Mouse (Mus musculus) heart, embryonic 16.5 days (tissue): ENCODE results near the gene Pgpep1. TPM values are rescaled to one million over a fixed set of nuclear protein-coding genes. Genes with fewer than 3 reads are reported as not detected.

Source experiments
- ATAC-seq: fragments of 200-750 bp; cut with Nextera tagmentation; replicated peaks from 2 replicates; pipeline ENCODE4 v1.8.0; 2017; ENCODE audit warnings: moderate number of reproducible peaks; ENCODE audit not compliant: insufficient read depth, low FRiP score; ENCODE audit errors: extremely low read depth
- H3K27ac ChIP-seq: fragments of 300-500 bp; sonication (generic); 2 replicates; pipeline ENCODE4 v1.5.1; 2014; ENCODE audit warnings: mild to moderate bottlenecking, low read length, control low read depth, moderate library complexity
- H3K27me3 ChIP-seq: fragments of 300-500 bp; sonication (generic); 2 replicates; pipeline ENCODE4 v1.6.1; 2014; ENCODE audit warnings: low read length, mixed read lengths; ENCODE audit not compliant: control insufficient read depth, insufficient read depth
- H3K36me3 ChIP-seq: fragments of 300-500 bp; sonication (generic); 2 replicates; pipeline ENCODE4 v1.6.1; 2014; ENCODE audit not compliant: control insufficient read depth, insufficient read depth
- H3K4me1 ChIP-seq: fragments of 300-500 bp; sonication (generic); 2 replicates; pipeline ENCODE4 v1.6.1; 2014; ENCODE audit warnings: low read length, mixed read lengths; ENCODE audit not compliant: control insufficient read depth, insufficient read depth
- H3K4me2 ChIP-seq: fragments of 300-500 bp; sonication (generic); 2 replicates; pipeline ENCODE4 v1.6.1; 2014; ENCODE audit warnings: low read depth, mild to moderate bottlenecking, control low read depth, low read length
- H3K4me3 ChIP-seq: fragments of 300-500 bp; sonication (generic); 2 replicates; pipeline ENCODE4 v1.5.1; 2014; ENCODE audit warnings: mild to moderate bottlenecking, control low read depth, low read length
- H3K9ac ChIP-seq: fragments of 300-500 bp; sonication (generic); 2 replicates; pipeline ENCODE4 v1.6.1; 2014; ENCODE audit warnings: low read length, control low read depth
- H3K9me3 ChIP-seq: fragments of 300-500 bp; sonication (generic); replicated peaks from 2 replicates; pipeline ENCODE4 v1.6.1; 2016; ENCODE audit warnings: low read length; ENCODE audit not compliant: control insufficient read depth
- WGBS: fragments of 180-500 bp; shearing (Covaris S2); extraction: QIAGEN DNeasy Blood & Tissue Kit; methylation state at CpG from one replicate; pipeline ENCODE4 v1.1.7; 2014; 5-methylcytosine and 5-hydroxymethylcytosine counted together
- polyA plus RNA-seq: library from polyadenylated mRNA; unstranded; fragments of >200 nt; fragmentation: Nextera tagmentation; extraction: Ambion mirVana; gene quantifications from 2 replicates; pipeline ENCODE4 v1.2.1, GENCODE M21; 2015

Pgpep1 gene
- polyA plus RNA-seq, 1 experiment from 2014 or later, result 36.7 TPM

DNA sequence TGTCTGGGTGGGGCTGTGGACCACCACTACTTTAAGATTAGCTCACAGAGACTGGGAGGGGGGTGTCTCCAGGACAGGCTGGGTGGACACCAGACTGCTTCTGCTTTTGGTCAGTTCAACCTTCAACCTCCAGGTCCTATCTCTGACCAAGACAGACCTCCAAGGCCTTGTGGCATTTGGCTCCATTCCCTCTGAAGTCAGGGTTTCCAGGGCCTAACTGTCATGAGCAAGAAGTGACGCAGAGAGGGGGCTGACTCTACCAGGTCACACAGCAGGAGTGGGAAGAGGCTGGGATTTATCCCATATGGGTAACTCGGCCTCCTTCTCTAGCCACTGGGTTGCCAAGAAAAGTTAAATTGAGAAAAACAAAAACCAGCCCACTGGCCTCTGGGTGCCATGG lies 2.4 kb downstream of the Pgpep1 start:
- WGBS, result 81% methylated on average over 2 of the region's 2 CpGs
- Histone ChIP-seq H3K9me3 (no peaks in the 10 kb centered on the region), H3K4me1 (peaks cover 22% of the 10 kb centered on the region), H3K9ac (peak overlapping the region; percentile 94), H3K4me2 (peak overlapping the region; percentile 84; the same call in 1 of the 2 replicates), H3K4me3 (no peak overlapping the region), H3K27me3 (no peaks in the 10 kb centered on the region), H3K36me3 (peaks cover 17% of the 10 kb centered on the region), H3K27ac (no peak overlapping the region)
- ATAC-seq, result no peak

DNA sequence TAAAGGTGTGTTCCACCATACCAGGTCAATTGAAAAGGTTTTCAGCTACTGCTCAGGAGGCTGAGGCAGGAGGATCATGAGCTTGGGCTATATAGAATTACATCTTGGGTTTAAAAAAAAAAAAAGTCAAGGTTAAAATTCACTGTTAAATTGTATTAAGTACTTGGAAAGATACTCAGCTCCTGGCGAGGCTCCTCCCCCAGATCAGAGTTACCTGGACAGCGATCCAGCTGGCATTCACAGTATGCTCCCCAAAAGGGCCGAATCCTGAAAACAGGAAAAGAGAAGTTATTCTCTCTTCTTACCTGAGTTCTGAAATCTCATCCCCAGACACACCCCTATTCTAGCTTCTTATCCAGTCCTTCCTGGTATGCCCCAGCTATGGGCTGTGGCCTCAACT lies 3.0 kb downstream of the Pgpep1 start:
- Histone ChIP-seq H3K4me1 (peaks cover 22% of the 10 kb centered on the region), H3K27ac (no peak overlapping the region), H3K9me3 (no peaks in the 10 kb centered on the region), H3K9ac (no peak overlapping the region; the same call in 1 of the 2 replicates), H3K27me3 (no peaks in the 10 kb centered on the region), H3K4me2 (no peak overlapping the region), H3K36me3 (peaks cover 18% of the 10 kb centered on the region), H3K4me3 (no peak overlapping the region)
- ATAC-seq, result no peak
- WGBS, result 96% methylated on average over 3 of the region's 3 CpGs

GRCm38 (mm10) chr8:70656193-70656790 lies 3.9 kb downstream of the Pgpep1 start:
- no peaks in the 10 kb centered on the region for H3K9me3 ChIP-seq
- peaks cover 22% of the 10 kb centered on the region for H3K4me1 ChIP-seq
- no peak overlapping the region for H3K27ac ChIP-seq
- 83% methylated on average over 13 of the region's 13 CpGs for WGBS
- no peaks in the 10 kb centered on the region for H3K27me3 ChIP-seq
- H3K9ac ChIP-seq, result no peak overlapping the region
- no peak overlapping the region for H3K4me2 ChIP-seq
- H3K4me3 ChIP-seq, result no peak overlapping the region
- no peak for ATAC-seq
- H3K36me3 ChIP-seq, result peaks cover 28% of the 10 kb centered on the region

GRCm38 (mm10) chr8:70655469-70655868 lies 4.7 kb downstream of the Pgpep1 start:
- Histone ChIP-seq H3K4me1 (peaks cover 20% of the 10 kb centered on the region), H3K9ac (no peak overlapping the region), H3K4me2 (no peak overlapping the region), H3K9me3 (no peaks in the 10 kb centered on the region), H3K36me3 (peaks cover 36% of the 10 kb centered on the region), H3K27ac (no peak overlapping the region), H3K27me3 (no peaks in the 10 kb centered on the region), H3K4me3 (no peak overlapping the region)
- no peak for ATAC-seq
- WGBS, result 66% methylated on average over 2 of the region's 2 CpGs

DNA sequence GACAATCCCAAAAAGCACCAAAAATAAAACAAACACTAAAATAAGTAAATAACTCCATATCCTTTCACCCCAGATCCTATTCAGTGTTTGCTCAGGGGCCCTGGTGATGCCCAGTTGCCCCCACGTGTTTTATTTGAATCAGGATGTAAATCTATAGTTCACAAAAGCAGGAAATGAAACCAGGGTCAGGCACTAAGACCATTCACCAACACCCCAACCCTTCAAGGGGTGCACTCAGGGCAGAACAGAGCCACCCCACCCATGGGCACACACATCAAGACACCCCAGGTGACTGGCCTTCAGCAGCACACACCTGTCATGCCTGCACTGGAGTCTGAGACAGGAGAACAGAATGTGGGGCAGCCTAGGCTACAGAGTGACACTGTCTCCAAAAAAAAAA lies 6.1 kb downstream of the Pgpep1 start:
- Histone ChIP-seq H3K4me2 (no peak overlapping the region), H3K9me3 (no peaks in the 10 kb centered on the region), H3K9ac (no peak overlapping the region), H3K27me3 (no peaks in the 10 kb centered on the region), H3K36me3 (peaks cover 42% of the 10 kb centered on the region), H3K27ac (no peak overlapping the region), H3K4me3 (no peak overlapping the region), H3K4me1 (peaks cover 27% of the 10 kb centered on the region)
- 69% methylated on average over 1 of the region's 1 CpGs for WGBS
- ATAC-seq, result no peak

DNA sequence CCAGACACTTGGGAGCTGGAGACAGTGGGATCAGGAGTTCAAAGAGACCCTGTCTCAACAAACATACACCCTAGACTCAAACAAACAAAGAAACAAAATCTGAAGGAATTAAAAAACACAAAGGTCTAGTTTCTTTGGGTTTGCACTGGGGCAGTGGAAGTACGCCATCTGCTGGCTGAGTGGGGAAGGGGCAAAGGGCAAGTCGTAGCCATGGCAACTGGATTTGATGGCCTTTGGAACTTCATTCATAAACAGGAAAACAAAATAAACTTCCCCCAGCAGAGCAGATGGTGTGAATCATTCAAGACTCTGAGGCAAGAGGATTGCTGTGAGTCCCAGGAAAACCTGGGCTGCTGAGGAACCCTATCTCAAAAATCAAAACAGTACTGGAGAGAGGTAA lies 7.0 kb downstream of the Pgpep1 start:
- ATAC-seq, result no peak
- H3K4me2 ChIP-seq, result no peak overlapping the region
- peaks cover 42% of the 10 kb centered on the region for H3K36me3 ChIP-seq

DNA sequence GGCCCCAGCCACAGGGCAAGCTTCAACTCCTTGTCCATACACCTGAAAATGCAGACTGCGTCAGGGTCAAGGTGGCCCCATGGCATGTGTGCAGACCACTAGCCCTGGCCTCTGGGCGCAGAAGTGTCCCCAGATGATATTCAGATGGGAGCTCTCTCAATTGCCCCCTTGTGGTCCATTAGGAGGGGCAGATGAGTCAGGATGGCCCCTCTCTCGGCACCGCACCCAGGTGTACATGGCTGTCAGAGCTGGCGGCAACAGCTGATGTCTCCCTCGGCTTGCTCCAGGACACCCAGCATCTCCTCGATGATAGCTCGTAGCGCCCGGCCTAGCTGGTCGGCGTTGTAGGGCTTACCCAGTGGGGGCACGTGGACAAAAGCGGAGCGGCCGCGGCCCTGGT lies 9.8 kb downstream of the Pgpep1 start:
- no peak overlapping the region for H3K4me2 ChIP-seq
- peaks cover 45% of the 10 kb centered on the region for H3K4me1 ChIP-seq
- no peaks in the 10 kb centered on the region for H3K27me3 ChIP-seq
- H3K4me3 ChIP-seq, result no peak overlapping the region
- WGBS, result 91% methylated on average over 17 of the region's 17 CpGs
- H3K27ac ChIP-seq, result no peak overlapping the region
- H3K9ac ChIP-seq, result no peak overlapping the region
- H3K36me3 ChIP-seq, result peaks cover 30% of the 10 kb centered on the region
- no peaks in the 10 kb centered on the region for H3K9me3 ChIP-seq
- ATAC-seq, result no peak

More for the DNA sequence above, 7.0 kb downstream of the Pgpep1 start:
- H3K27me3 ChIP-seq, result no peaks in the 10 kb centered on the region
- WGBS, result 72% methylated on average over 2 of the region's 2 CpGs
- peaks cover 28% of the 10 kb centered on the region for H3K4me1 ChIP-seq
- no peak overlapping the region for H3K4me3 ChIP-seq
- no peaks in the 10 kb centered on the region for H3K9me3 ChIP-seq
- H3K9ac ChIP-seq, result no peak overlapping the region
- no peak overlapping the region for H3K27ac ChIP-seq

- peaks cover 47% of the 10 kb centered on the region for H3K4me1 ChIP-seq
- peak; percentile 87 for ATAC-seq
- peak overlapping the region; percentile 89 for H3K27ac ChIP-seq
- H3K9ac ChIP-seq, result no peak overlapping the region; the same call in 1 of the 2 replicates
- peaks cover 25% of the 10 kb centered on the region for H3K36me3 ChIP-seq
- no peaks in the 10 kb centered on the region for H3K9me3 ChIP-seq
- H3K4me3 ChIP-seq, result no peak overlapping the region
- H3K27me3 ChIP-seq, result no peaks in the 10 kb centered on the region
- H3K4me2 ChIP-seq, result 0 out of 2 replicates have a peak overlapping the region, but pooled peaks have one; percentile 5
- WGBS, result 24% methylated on average over 4 of the region's 4 CpGs
These were observed 10.9 kb downstream of the Pgpep1 start for GRCm38 (mm10) chr8:70649324-70649723.

DNA sequence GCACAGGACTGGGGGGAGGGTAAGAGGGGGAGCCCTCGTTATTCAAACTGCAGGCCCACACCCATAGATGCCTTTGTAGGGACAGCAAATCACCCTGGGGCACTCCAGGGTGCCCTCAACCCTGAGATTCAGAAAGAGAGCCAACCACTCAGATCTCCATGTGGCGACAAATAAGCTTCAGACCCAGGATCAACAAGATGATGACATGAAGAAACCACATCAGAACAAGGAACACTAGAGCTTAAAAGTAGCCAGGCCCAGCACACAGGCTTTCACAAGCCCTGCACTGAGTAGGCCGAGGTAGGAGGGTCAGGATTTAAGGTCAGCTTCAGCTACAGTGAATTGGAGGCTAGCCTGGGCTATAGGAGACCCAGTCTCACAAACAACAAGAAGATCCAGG lies 11.3 kb downstream of the Pgpep1 start:
- no peak overlapping the region for H3K4me3 ChIP-seq
- no peaks in the 10 kb centered on the region for H3K9me3 ChIP-seq
- H3K9ac ChIP-seq, result peak overlapping the region; percentile 28
- peak overlapping the region; percentile 88 for H3K27ac ChIP-seq
- H3K27me3 ChIP-seq, result no peaks in the 10 kb centered on the region
- H3K4me2 ChIP-seq, result 0 out of 2 replicates have a peak overlapping the region, but pooled peaks have one; percentile 5
- WGBS, result 46% methylated on average over 3 of the region's 3 CpGs
- peaks cover 25% of the 10 kb centered on the region for H3K36me3 ChIP-seq
- peaks cover 47% of the 10 kb centered on the region for H3K4me1 ChIP-seq
- peak; percentile 8; the same call in 1 of the 2 replicates for ATAC-seq
